Mouse (Mus musculus): Measurements from ENCODE around the gene Zfp688.
"Not testable (repeated sequence)": the region's sequence is repeated elsewhere in the genome, so short reads cannot be mapped to it uniquely, and the experiment has no call there.

The Zfp688 gene

GRCm38 (mm10) chr7:127411418-127411817 lies 10.4 kb downstream of the Zfp688 start:
- no peak for DNase-seq (ENCODE audit: low read depth, low spot score)

- peak; percentile 85 for DNase-seq (ENCODE audit: low read depth, low spot score)
Observed at GRCm38 (mm10) chr7:127406002-127406987, 15.6 kb downstream of the Zfp688 start, which contains the start of gene Zfp764. Gene Zfp764 (minus strand): TSS chr7:127406822.

GRCm38 (mm10) chr7:127404101-127404500 lies 17.8 kb downstream of the Zfp688 start:
- not testable (repeated sequence) for DNase-seq (ENCODE audit: low read depth, low spot score)

GRCm38 (mm10) chr7:127402980-127403379 lies 18.9 kb downstream of the Zfp688 start:
- no peak for DNase-seq (ENCODE audit: low read depth, low spot score)

- no peak for DNase-seq (ENCODE audit: low read depth, low spot score)
Observed at GRCm38 (mm10) chr7:127400355-127400754, 21.5 kb downstream of the Zfp688 start.

GRCm38 (mm10) chr7:127393944-127394333 lies 27.9 kb downstream of the Zfp688 start:
- no peak for DNase-seq (ENCODE audit: low read depth, low spot score)

GRCm38 (mm10) chr7:127393157-127393943 lies 28.5 kb downstream of the Zfp688 start, which contains the start of gene E430018J23Rik:
Gene E430018J23Rik (minus strand): TSS chr7:127393629.
- DNase-seq (ENCODE audit: low read depth, low spot score) = peak; percentile 97

- no peak for DNase-seq (ENCODE audit: low read depth, low spot score)
Observed at GRCm38 (mm10) chr7:127392251-127392824, 29.5 kb downstream of the Zfp688 start.

- DNase-seq (ENCODE audit: low read depth, low spot score) = no peak
Observed at GRCm38 (mm10) chr7:127391538-127391937, 30.3 kb downstream of the Zfp688 start.

- no peak for DNase-seq (ENCODE audit: low read depth, low spot score)
Observed at GRCm38 (mm10) chr7:127390306-127390705, 31.6 kb downstream of the Zfp688 start.

GRCm38 (mm10) chr7:127388201-127388600 lies 33.7 kb downstream of the Zfp688 start:
- DNase-seq (ENCODE audit: low read depth, low spot score) = not testable (repeated sequence)

GRCm38 (mm10) chr7:127386641-127387392 lies 35.1 kb downstream of the Zfp688 start, which contains the start of gene 9130019O22Rik:
Gene 9130019O22Rik (minus strand): TSS chr7:127387166.
- peak; percentile 86 for DNase-seq (ENCODE audit: low read depth, low spot score)

GRCm38 (mm10) chr7:127385560-127385959 lies 36.3 kb downstream of the Zfp688 start:
- not testable (repeated sequence) for DNase-seq (ENCODE audit: low read depth, low spot score)

GRCm38 (mm10) chr7:127378310-127378921 lies 43.5 kb downstream of the Zfp688 start:
- DNase-seq (ENCODE audit: low read depth, low spot score) = no peak

- DNase-seq (ENCODE audit: low read depth, low spot score) = peak; percentile 93
Observed at GRCm38 (mm10) chr7:127375271-127376245, 46.3 kb downstream of the Zfp688 start, which contains the start of gene Zfp747. Gene Zfp747 (minus strand): TSS chr7:127376050.

- DNase-seq (ENCODE audit: low read depth, low spot score) = not testable (repeated sequence)
Observed at GRCm38 (mm10) chr7:127371870-127372269, 50.0 kb downstream of the Zfp688 start.

GRCm38 (mm10) chr7:127371213-127371612 lies 50.7 kb downstream of the Zfp688 start:
- no peak for DNase-seq (ENCODE audit: low read depth, low spot score)
